Mouse (Mus musculus): ENCODE results near the gene Ccdc24. TPM values are rescaled to one million over a fixed set of nuclear protein-coding genes. Genes with fewer than 3 reads are reported as not detected.
A peak's percentile ranks its signal among the peaks of the same experiment; 100 is the strongest.

Gene Ccdc24
- polyA plus RNA-seq, 1 experiment from 2014 or later, result 0.41 TPM

DNA sequence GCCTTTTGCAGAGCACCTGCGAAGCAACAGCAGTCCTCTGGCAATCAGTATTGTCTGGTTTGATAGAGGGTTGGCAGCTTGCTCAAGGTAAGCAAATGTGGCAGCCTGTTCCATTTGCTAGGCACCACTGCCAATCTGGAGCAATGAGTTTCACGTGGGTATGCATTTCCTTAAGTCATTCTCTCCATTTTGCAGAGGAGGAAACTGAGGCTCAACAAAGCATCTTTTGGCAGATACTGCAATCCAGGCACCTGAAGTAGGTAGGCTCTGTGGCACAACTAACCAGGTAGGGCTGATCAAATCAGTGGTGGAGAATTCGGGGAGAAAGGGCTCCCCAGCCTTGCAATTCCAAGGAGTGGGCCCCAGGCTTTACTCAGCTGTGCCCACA, 37.9 kb downstream of the Ccdc24 start, which contains the start of gene Slc6a9:
Gene Slc6a9, plus strand, starts transcription at position 50 of the 388 bp plus-strand sequence.
- peak within 1 kb of the TSS; percentile 95 for H3K4me2 ChIP-seq (replicated peaks; ENCODE audit: low read depth)
- H3K4me1 ChIP-seq (replicated peaks; ENCODE audit: control insufficient read depth, insufficient read depth), result peaks cover 15% of the 10 kb centered on the region; the same call in 1 of the 2 replicates
- peak within 1 kb of the TSS; percentile 84 for H3K27ac ChIP-seq (replicated peaks)
- no peaks in the 10 kb centered on the region for H3K27me3 ChIP-seq (ENCODE audit: control insufficient read depth, insufficient read depth, low read length)
- peak within 1 kb of the TSS; percentile 62 for H3K9ac ChIP-seq (ENCODE audit: low read length)
- 33% methylated on average over 3 of the region's 3 CpGs for WGBS
- no peaks in the 10 kb centered on the region for H3K9me3 ChIP-seq (ENCODE audit: control insufficient read depth, low read length)
- no peak for DNase-seq (ENCODE audit: low spot score)
- H3K36me3 ChIP-seq (ENCODE audit: control insufficient read depth, insufficient read depth, low read length), result no peaks in the 10 kb centered on the region
- peak within 1 kb of the TSS; percentile 60 for H3K4me3 ChIP-seq (ENCODE audit: low read depth, low read length)
- ATAC-seq (ENCODE audit: low FRiP score, low TSS enrichment), result no peak
- TF ChIP-seq CTCF (IDR thresholded peaks at IDR 0.05; ENCODE audit: low read depth) (peak; percentile 30; the same call in 1 of the 2 replicates), EP300 (optimal IDR thresholded peaks at IDR 0.05) (no peak)

GRCm38 (mm10) chr4:117831920-117832691, 40.3 kb downstream of the Ccdc24 start:
- Histone ChIP-seq H3K36me3 (ENCODE audit: control insufficient read depth, insufficient read depth, low read length) (no peaks in the 10 kb centered on the region), H3K27me3 (ENCODE audit: control insufficient read depth, insufficient read depth, low read length) (no peaks in the 10 kb centered on the region), H3K4me2 (replicated peaks; ENCODE audit: low read depth) (no peak overlapping the region), H3K9ac (ENCODE audit: low read length) (no peak overlapping the region), H3K4me3 (ENCODE audit: low read depth, low read length) (no peak overlapping the region), H3K9me3 (ENCODE audit: control insufficient read depth, low read length) (no peaks in the 10 kb centered on the region), H3K4me1 (replicated peaks; ENCODE audit: control insufficient read depth, insufficient read depth) (peaks cover 14% of the 10 kb centered on the region; the same call in 1 of the 2 replicates), H3K27ac (replicated peaks) (0 out of 2 replicates have a peak overlapping the region, but pooled peaks have one; percentile 35)
- no peak for TF ChIP-seq CTCF (IDR thresholded peaks at IDR 0.05; ENCODE audit: low read depth)
- no peak for TF ChIP-seq EP300 (optimal IDR thresholded peaks at IDR 0.05)
- WGBS, result 48% methylated on average over 9 of the region's 9 CpGs
- ATAC-seq (ENCODE audit: low FRiP score, low TSS enrichment), result no peak
- DNase-seq (ENCODE audit: low spot score), result peak; percentile 72

- TF ChIP-seq CTCF (IDR thresholded peaks at IDR 0.05; ENCODE audit: low read depth) (no peak), EP300 (optimal IDR thresholded peaks at IDR 0.05) (no peak)
- 0 out of 2 replicates have a peak overlapping the region, but pooled peaks have one; percentile 35 for H3K27ac ChIP-seq (replicated peaks)
- ATAC-seq (ENCODE audit: low FRiP score, low TSS enrichment), result no peak
- WGBS, result 77% methylated on average over 2 of the region's 2 CpGs
- peaks cover 11% of the 10 kb centered on the region; the same call in 1 of the 2 replicates for H3K4me1 ChIP-seq (replicated peaks; ENCODE audit: control insufficient read depth, insufficient read depth)
- no peaks in the 10 kb centered on the region for H3K27me3 ChIP-seq (ENCODE audit: control insufficient read depth, insufficient read depth, low read length)
- H3K36me3 ChIP-seq (ENCODE audit: control insufficient read depth, insufficient read depth, low read length), result no peaks in the 10 kb centered on the region
- no peak overlapping the region for H3K4me3 ChIP-seq (ENCODE audit: low read depth, low read length)
- no peak overlapping the region for H3K4me2 ChIP-seq (replicated peaks; ENCODE audit: low read depth)
- no peak for DNase-seq (ENCODE audit: low spot score)
- no peaks in the 10 kb centered on the region for H3K9me3 ChIP-seq (ENCODE audit: control insufficient read depth, low read length)
- no peak overlapping the region for H3K9ac ChIP-seq (ENCODE audit: low read length)
Measured at GRCm38 (mm10) chr4:117831499-117831898, 40.9 kb downstream of the Ccdc24 start.

DNA sequence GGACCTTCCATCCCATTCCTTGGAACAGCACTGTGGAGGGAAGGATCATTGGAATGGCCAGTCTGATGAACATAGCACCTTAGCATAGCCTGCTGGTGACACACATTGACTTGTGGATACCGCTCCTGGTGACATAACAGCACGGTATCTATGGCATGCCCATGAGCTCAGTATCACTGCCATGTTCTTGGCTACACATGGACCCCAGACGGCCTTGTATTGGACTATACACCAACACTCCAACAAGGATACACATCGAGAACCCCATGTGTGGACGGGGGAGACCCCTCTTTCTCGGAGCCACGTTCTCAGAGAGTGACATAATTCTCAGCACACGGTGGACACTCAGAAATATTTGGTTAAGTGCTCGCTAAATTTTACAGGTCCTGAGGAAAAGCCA, 41.6 kb downstream of the Ccdc24 start:
- Histone ChIP-seq H3K9me3 (ENCODE audit: control insufficient read depth, low read length) (no peaks in the 10 kb centered on the region), H3K4me1 (replicated peaks; ENCODE audit: control insufficient read depth, insufficient read depth) (peaks cover 11% of the 10 kb centered on the region; the same call in 1 of the 2 replicates), H3K36me3 (ENCODE audit: control insufficient read depth, insufficient read depth, low read length) (no peaks in the 10 kb centered on the region), H3K9ac (ENCODE audit: low read length) (no peak overlapping the region), H3K27ac (replicated peaks) (no peak overlapping the region), H3K4me2 (replicated peaks; ENCODE audit: low read depth) (no peak overlapping the region), H3K4me3 (ENCODE audit: low read depth, low read length) (no peak overlapping the region), H3K27me3 (ENCODE audit: control insufficient read depth, insufficient read depth, low read length) (no peaks in the 10 kb centered on the region)
- ATAC-seq (ENCODE audit: low FRiP score, low TSS enrichment) (no peak), DNase-seq (ENCODE audit: low spot score) (no peak)
- WGBS, result 95% methylated on average over 9 of the region's 9 CpGs
- TF ChIP-seq EP300 (optimal IDR thresholded peaks at IDR 0.05) (no peak), CTCF (IDR thresholded peaks at IDR 0.05; ENCODE audit: low read depth) (no peak)

DNA sequence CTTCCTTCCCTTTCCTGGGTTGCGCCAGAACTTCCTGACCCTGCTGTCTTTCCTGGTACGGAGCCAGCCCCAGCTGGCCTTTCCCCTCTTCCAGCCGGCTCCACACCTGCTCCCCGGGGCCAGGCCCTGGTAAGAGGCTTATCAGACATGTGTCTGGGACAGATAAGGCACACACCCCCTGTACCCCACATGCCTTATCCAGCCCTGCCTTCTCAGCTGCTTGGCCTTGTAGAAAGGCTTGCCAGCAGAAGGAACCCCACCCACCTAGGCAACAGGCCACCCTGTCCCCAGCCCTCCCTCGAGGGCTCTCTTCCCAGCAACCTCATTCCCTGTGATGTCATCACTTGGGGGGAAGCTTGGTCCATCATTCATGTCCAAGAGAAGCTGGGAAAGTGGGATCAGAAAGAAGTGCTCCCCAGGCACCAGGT, 42.2 kb downstream of the Ccdc24 start:
- H3K4me2 ChIP-seq (replicated peaks; ENCODE audit: low read depth), result peak overlapping the region; percentile 35
- H3K36me3 ChIP-seq (ENCODE audit: control insufficient read depth, insufficient read depth, low read length), result no peaks in the 10 kb centered on the region
- no peaks in the 10 kb centered on the region for H3K9me3 ChIP-seq (ENCODE audit: control insufficient read depth, low read length)
- H3K27me3 ChIP-seq (ENCODE audit: control insufficient read depth, insufficient read depth, low read length), result no peaks in the 10 kb centered on the region
- peaks cover 11% of the 10 kb centered on the region; the same call in 1 of the 2 replicates for H3K4me1 ChIP-seq (replicated peaks; ENCODE audit: control insufficient read depth, insufficient read depth)
- H3K27ac ChIP-seq (replicated peaks), result no peak overlapping the region; the same call in 1 of the 2 replicates
- ATAC-seq (ENCODE audit: low FRiP score, low TSS enrichment), result peak; percentile 83
- DNase-seq (ENCODE audit: low spot score), result peak; percentile 87
- WGBS, result 9% methylated on average over 5 of the region's 5 CpGs
- H3K4me3 ChIP-seq (ENCODE audit: low read depth, low read length), result no peak overlapping the region
- H3K9ac ChIP-seq (ENCODE audit: low read length), result no peak overlapping the region
- TF ChIP-seq CTCF (IDR thresholded peaks at IDR 0.05; ENCODE audit: low read depth), result no peak
- no peak for TF ChIP-seq EP300 (optimal IDR thresholded peaks at IDR 0.05)
